Mouse (Mus musculus): ENCODE data around the gene Wdr82.

GRCm38 (mm10) chr9:106237878-106238277 lies 67.2 kb downstream of the Wdr82 start:
- TF ChIP-seq POLR2A (IDR thresholded peaks at IDR 0.05; ENCODE audit: insufficient read depth, low read depth, low read length) (no peak), CTCF (IDR thresholded peaks at IDR 0.05) (no peak), EP300 (IDR thresholded peaks at IDR 0.05; ENCODE audit: insufficient read depth, low read depth, low read length) (no peak)

All from heart, adult 2 months (tissue).